Mouse (Mus musculus) embryonic facial prominence, embryonic 13.5 days (tissue): Measurements from ENCODE around the gene Guca1a. TPM values are rescaled to one million over a fixed set of nuclear protein-coding genes. Genes with fewer than 3 reads are reported as not detected.

Experiments
- ATAC-seq: fragments of 200-750 bp; cut with Nextera tagmentation; 2 replicates; pipeline ENCODE4 v1.8.0; 2017; ENCODE audit warnings: low read depth; ENCODE audit not compliant: insufficient number of reproducible peaks, insufficient read depth, low FRiP score, low TSS enrichment
- H3K27ac ChIP-seq: fragments of 300-500 bp; sonication (generic); 2 replicates; pipeline ENCODE4 v1.5.1; 2015; ENCODE audit warnings: moderate library complexity, mild to moderate bottlenecking, inconsistent platforms
- H3K27me3 ChIP-seq: fragments of 300-500 bp; sonication (generic); 2 replicates; pipeline ENCODE4 v1.6.1; 2015; ENCODE audit warnings: mild to moderate bottlenecking, inconsistent platforms
- H3K36me3 ChIP-seq: fragments of 300-500 bp; sonication (generic); 2 replicates; pipeline ENCODE4 v1.6.1; 2015; ENCODE audit warnings: mild to moderate bottlenecking, inconsistent platforms
- H3K4me1 ChIP-seq: fragments of 300-500 bp; sonication (generic); 2 replicates; pipeline ENCODE4 v1.6.1; 2015; ENCODE audit warnings: inconsistent platforms
- H3K4me2 ChIP-seq: fragments of 300-500 bp; sonication (generic); 2 replicates; pipeline ENCODE4 v1.6.1; 2015; ENCODE audit warnings: moderate library complexity, mild to moderate bottlenecking, inconsistent platforms
- H3K4me3 ChIP-seq: fragments of 300-500 bp; sonication (generic); 2 replicates; pipeline ENCODE4 v1.5.1; 2015; ENCODE audit warnings: mild to moderate bottlenecking, inconsistent platforms
- H3K9ac ChIP-seq: fragments of 300-500 bp; sonication (generic); 2 replicates; pipeline ENCODE4 v1.6.1; 2015; ENCODE audit warnings: mild to moderate bottlenecking, inconsistent platforms
- H3K9me3 ChIP-seq: fragments of 300-500 bp; sonication (generic); 2 replicates; pipeline ENCODE4 v1.6.1; 2016; ENCODE audit warnings: inconsistent platforms
- WGBS: fragments of 180-500 bp; shearing (Covaris S2); methylation state at CpG from one replicate; pipeline ENCODE4 v1.1.7; 2015; ENCODE audit warnings: mixed read lengths; 5-methylcytosine and 5-hydroxymethylcytosine counted together
- polyA plus RNA-seq: library from polyadenylated mRNA; unstranded; fragments of >200 nt; fragmentation: Nextera tagmentation; extraction: Ambion mirVana; gene quantifications from 2 replicates; pipeline ENCODE4 v1.2.1, GENCODE M21; 2015

Gene Guca1a
- polyA plus RNA-seq, 1 experiment from 2014 or later: 2.0 TPM

DNA sequence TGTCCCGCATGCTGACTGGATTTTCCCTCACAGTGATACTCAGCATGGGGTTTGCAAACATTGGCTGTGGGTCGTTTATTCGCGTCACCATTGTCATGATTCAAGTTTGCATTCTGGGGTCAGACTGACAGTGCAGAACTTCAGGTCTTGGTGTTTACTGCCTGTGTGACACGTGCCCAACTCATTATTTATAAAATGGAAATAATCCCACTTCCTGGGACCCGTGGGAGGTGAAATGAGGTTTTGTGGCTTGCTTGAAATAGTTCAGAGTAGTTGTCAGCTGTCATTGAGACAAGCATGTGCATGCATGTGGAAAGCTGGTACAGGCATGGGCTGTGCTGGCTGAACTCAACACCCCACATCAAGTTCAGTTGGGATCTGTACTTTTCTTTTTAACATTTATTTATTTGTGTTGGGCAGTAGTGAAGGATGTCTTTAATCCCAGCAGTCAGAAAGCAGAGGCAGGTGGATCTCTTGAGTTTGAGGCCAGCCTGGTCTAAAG lies 23.6 kb downstream of the Guca1a start:
- no peak for ATAC-seq
- no peak overlapping the region for H3K27ac ChIP-seq
- H3K36me3 ChIP-seq: peaks cover 94% of the 10 kb centered on the region
- no peaks in the 10 kb centered on the region for H3K27me3 ChIP-seq
- H3K9me3 ChIP-seq: no peaks in the 10 kb centered on the region
- no peaks in the 10 kb centered on the region for H3K4me1 ChIP-seq
- H3K4me3 ChIP-seq: no peak overlapping the region
- 83% methylated on average over 6 of the region's 6 CpGs for WGBS
- no peak overlapping the region for H3K9ac ChIP-seq
- no peak overlapping the region for H3K4me2 ChIP-seq

DNA sequence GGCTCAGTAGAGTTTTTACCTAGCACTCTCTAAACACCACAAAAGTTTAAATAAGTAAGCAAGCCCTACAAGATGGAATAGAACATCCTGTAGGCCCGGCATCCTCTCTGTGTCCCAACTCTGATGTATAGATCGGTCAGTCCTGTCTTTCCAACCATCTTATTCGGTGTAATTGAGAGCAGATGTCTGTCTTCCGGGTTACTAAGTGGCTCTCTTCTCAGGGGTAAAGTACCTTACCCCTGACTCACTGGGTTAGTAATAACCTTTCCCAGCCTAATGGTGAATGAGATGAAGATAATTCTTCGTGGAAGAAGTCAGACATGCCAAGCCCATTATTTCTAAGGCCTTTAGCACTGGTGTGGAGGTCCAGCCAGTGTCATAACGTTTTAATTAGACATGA lies 26.4 kb downstream of the Guca1a start:
- Histone ChIP-seq H3K4me1 (peaks cover 14% of the 10 kb centered on the region), H3K9me3 (no peaks in the 10 kb centered on the region), H3K27me3 (no peaks in the 10 kb centered on the region), H3K4me2 (no peak overlapping the region), H3K9ac (no peak overlapping the region), H3K4me3 (no peak overlapping the region), H3K27ac (no peak overlapping the region), H3K36me3 (peaks cover 66% of the 10 kb centered on the region)
- 38% methylated on average over 6 of the region's 6 CpGs for WGBS
- ATAC-seq: no peak

DNA sequence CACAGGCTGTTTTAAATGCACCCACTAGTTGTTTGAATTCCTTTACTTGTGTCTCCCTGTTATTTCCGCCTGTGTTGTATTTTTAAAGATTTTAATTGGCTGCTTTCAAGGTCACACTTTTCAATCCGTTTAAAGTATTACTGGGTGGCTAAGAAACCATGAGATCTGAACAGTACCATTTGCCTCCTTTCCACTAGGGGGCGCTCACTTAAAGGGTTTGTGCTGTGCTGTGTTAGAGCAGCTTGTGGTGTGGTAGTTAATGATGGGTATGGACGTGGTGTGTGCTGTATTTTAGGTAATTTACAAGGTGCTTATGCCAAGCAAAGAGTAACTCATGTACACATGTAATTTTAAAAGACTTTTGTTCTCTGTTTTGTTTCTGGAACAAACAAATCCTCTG lies 28.9 kb downstream of the Guca1a start:
- ATAC-seq: 0 out of 2 replicates have a peak, but pooled peaks have one; percentile 67
- H3K36me3 ChIP-seq: peaks cover 42% of the 10 kb centered on the region
- 11% methylated on average over 4 of the region's 4 CpGs for WGBS
- H3K27me3 ChIP-seq: no peaks in the 10 kb centered on the region
- 0 out of 2 replicates have a peak overlapping the region, but pooled peaks have one; percentile 17 for H3K9ac ChIP-seq
- H3K27ac ChIP-seq: no peak overlapping the region
- H3K4me1 ChIP-seq: peaks cover 14% of the 10 kb centered on the region
- no peak overlapping the region for H3K4me3 ChIP-seq
- no peak overlapping the region; the same call in 1 of the 2 replicates for H3K4me2 ChIP-seq
- H3K9me3 ChIP-seq: no peaks in the 10 kb centered on the region

DNA sequence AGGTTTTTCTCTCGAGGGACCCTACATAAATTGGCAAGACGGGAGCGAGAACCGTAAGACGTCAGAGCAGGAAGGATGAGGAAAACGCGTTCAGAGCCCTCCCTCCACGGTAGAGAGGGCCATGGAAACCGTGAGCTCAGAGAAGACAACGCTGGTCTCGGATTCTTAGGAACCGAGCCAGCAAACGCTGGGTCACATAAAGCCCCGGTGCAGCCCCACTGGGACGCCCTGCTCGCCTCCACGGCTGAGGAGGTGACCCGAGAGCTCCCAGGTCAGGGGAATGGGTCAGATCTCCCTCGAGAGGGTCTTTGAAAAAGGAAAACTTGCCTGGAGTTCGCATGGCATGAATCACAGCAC lies 31.3 kb downstream of the Guca1a start:
- Histone ChIP-seq H3K4me1 (peaks cover 14% of the 10 kb centered on the region), H3K27me3 (no peaks in the 10 kb centered on the region), H3K36me3 (peaks cover 18% of the 10 kb centered on the region), H3K9ac (peak overlapping the region; percentile 78), H3K27ac (peak overlapping the region; percentile 51; the same call in 1 of the 2 replicates), H3K4me2 (peak overlapping the region; percentile 77), H3K9me3 (no peaks in the 10 kb centered on the region), H3K4me3 (peak overlapping the region; percentile 83)
- 0 out of 2 replicates have a peak, but pooled peaks have one; percentile 6 for ATAC-seq
- WGBS: 1% methylated on average over 20 of the region's 20 CpGs

DNA sequence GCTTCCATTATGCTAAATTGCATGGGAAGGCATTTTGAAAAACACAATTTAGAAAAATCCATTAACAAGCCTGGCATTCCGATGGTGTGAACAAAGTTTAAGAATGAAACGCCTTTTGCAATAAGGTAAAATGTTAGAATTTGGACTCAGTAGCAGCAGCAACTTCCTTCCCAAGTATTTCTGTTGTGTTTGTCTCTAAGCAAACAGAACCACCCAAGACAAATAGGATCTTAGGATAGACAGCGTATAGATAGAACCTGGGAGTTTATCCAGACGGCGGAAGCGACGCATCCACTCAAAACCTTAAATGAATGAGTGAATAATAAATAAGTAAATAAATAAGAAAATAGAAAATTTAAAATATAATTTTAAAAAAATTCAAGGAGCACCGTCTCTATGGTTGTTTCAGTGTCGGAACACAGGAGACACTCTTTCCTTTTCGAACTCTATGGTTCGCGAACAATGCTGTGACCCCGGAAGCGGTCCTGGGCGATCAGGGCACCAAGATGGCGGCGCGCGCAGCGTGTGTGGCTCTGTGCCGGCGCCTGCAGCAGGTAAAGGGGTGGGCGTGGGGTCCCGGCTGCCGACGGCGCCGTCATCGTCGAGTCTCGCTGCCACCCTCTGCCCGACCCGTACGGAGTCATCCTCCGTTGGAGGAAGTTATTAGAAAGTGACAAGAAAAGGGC lies 31.8 kb downstream of the Guca1a start, which contains the start of gene Mrps10:
TSS of gene Mrps10 (plus strand) at position 487 of the 686 bp plus-strand sequence.
- Histone ChIP-seq H3K9me3 (no peaks in the 10 kb centered on the region), H3K4me2 (peak within 1 kb of the TSS; percentile 77), H3K4me1 (peaks cover 14% of the 10 kb centered on the region), H3K9ac (peak within 1 kb of the TSS; percentile 78), H3K27ac (peak within 1 kb of the TSS; percentile 51; the same call in 1 of the 2 replicates), H3K36me3 (peaks cover 13% of the 10 kb centered on the region), H3K27me3 (no peaks in the 10 kb centered on the region), H3K4me3 (peak within 1 kb of the TSS; percentile 83)
- peak; percentile 79; the same call in 1 of the 2 replicates for ATAC-seq
- 4% methylated on average over 35 of the region's 35 CpGs for WGBS

DNA sequence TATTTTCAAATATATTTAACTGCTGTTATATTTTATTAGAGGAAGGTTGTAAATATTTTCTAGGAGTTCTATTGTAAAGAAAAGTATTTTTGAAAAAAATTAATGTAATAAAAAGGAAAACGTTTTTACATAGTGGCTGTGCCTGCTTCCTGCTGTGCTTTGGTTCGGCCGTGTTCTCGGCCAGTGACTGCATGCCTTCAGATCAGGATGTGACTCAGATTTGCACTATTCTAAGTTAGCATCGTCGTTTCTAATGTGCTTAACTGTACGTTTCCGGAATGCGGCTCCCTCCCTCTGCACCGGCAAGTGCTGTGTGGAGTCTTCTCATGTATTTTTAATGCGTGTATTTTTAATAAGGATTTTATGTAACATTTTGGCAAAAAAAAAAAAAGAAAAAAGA lies 39.0 kb downstream of the Guca1a start:
- H3K27ac ChIP-seq: no peak overlapping the region
- no peak overlapping the region for H3K4me2 ChIP-seq
- peaks cover 48% of the 10 kb centered on the region for H3K36me3 ChIP-seq
- H3K27me3 ChIP-seq: no peaks in the 10 kb centered on the region
- H3K9me3 ChIP-seq: no peaks in the 10 kb centered on the region
- ATAC-seq: no peak
- 81% methylated on average over 11 of the region's 11 CpGs for WGBS
- H3K9ac ChIP-seq: no peak overlapping the region
- no peak overlapping the region for H3K4me3 ChIP-seq
- no peaks in the 10 kb centered on the region for H3K4me1 ChIP-seq

DNA sequence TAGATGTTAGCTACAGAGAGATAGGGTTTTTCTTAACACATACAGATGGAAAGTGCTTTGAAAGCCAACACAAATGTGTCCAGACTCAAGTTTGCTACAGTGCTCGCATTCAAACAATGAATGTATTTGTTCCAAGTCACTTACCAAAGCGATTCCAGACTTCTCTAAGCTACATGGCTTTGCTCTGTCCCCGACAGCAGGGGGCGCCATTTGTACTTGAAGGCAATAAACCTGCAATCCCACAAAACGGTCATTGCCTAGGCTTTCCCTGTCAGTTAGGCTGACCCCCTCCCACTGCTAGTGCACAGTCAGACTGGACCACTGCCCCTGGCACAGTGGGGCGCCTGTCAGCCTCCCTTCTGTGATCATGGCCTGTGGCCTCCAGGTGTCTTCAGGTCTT lies 40.4 kb downstream of the Guca1a start:
- H3K27ac ChIP-seq: no peak overlapping the region
- H3K4me3 ChIP-seq: no peak overlapping the region
- H3K4me1 ChIP-seq: no peaks in the 10 kb centered on the region
- peaks cover 62% of the 10 kb centered on the region for H3K36me3 ChIP-seq
- no peak for ATAC-seq
- H3K9ac ChIP-seq: no peak overlapping the region
- H3K9me3 ChIP-seq: no peaks in the 10 kb centered on the region
- H3K4me2 ChIP-seq: no peak overlapping the region
- WGBS: 37% methylated on average over 6 of the region's 6 CpGs
- H3K27me3 ChIP-seq: no peaks in the 10 kb centered on the region

DNA sequence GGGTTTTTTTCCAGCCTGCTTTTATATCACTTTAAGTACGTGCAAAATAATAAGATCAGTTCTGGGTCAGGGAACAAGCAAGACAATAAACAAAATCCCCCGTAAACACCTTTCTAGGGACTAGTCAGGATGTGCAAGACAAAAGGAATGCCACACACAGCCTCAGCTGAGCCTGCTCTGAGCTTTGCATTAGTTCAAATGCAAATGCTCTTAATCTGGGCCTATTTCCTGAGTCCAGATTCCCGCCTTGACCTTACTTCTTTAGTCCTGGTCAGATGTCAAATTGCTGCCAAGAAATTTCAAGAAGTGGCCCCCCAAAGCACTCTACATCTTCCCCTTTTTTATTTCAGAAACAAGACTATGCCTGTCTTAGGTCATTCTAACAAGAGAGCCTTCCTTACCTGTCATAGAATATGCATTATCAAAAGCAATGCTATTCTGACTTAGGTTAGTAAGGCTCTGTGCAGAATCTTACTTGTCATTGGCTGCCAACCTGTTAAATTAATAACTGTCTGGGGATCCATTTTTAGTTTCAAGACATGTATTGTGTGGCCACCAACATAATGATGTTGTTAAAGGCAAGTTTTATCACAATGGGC lies 50.6 kb downstream of the Guca1a start:
- no peaks in the 10 kb centered on the region for H3K27me3 ChIP-seq
- H3K9me3 ChIP-seq: peaks cover 29% of the 10 kb centered on the region
- no peak overlapping the region for H3K4me2 ChIP-seq
- H3K4me1 ChIP-seq: no peaks in the 10 kb centered on the region
- WGBS: 91% methylated on average over 3 of the region's 3 CpGs
- ATAC-seq: no peak
- no peak overlapping the region for H3K9ac ChIP-seq
- H3K27ac ChIP-seq: no peak overlapping the region
- H3K36me3 ChIP-seq: peaks cover 100% of the 10 kb centered on the region
- H3K4me3 ChIP-seq: no peak overlapping the region

Other genes starting within 250 kb of the Guca1a start
- 73.4 and 74.5 TPM in 2 replicates for gene Mrps10, start 31.7 kb downstream of the Guca1a start, polyA plus RNA-seq
- 0.73 and 0.84 TPM in 2 replicates for gene Guca1b, start 15.2 kb downstream of the Guca1a start, polyA plus RNA-seq
- gene AI661453, start 36.0 kb upstream of the Guca1a start, polyA plus RNA-seq: 1.7 and 2.0 TPM in 2 replicates
- 0.25 TPM in 1 of 2 replicates, not detected in the other for gene 1700001C19Rik, start 36.8 kb upstream of the Guca1a start, polyA plus RNA-seq
- 34.1 and 38.1 TPM in 2 replicates for gene Taf8, start 101.7 kb upstream of the Guca1a start, polyA plus RNA-seq
- 359 and 377 TPM in 2 replicates for gene Ccnd3, start 104.5 kb upstream of the Guca1a start, polyA plus RNA-seq
- 23.0 and 26.6 TPM in 2 replicates for gene Bysl, start 210.9 kb upstream of the Guca1a start, polyA plus RNA-seq
- 52.9 and 60.1 TPM in 2 replicates for gene Med20, start 211.0 kb upstream of the Guca1a start, polyA plus RNA-seq
- gene Gm20517, start 211.0 kb upstream of the Guca1a start, polyA plus RNA-seq: 0.96 and 2.4 TPM in 2 replicates
- 6.2 and 6.4 TPM in 2 replicates for gene Usp49, start 230.1 kb upstream of the Guca1a start, polyA plus RNA-seq